Mouse (Mus musculus) ES-CJ7 (cell line): ENCODE data around the gene Slc17a3.

ENCODE experiments used
- DNase-seq: peaks from one replicate; pipeline ENCODE4 v3.0.0; 2011; ENCODE audit warnings: low read depth, low spot score

Slc17a3 gene

GRCm38 (mm10) chr13:23873141-23873540 lies 33.9 kb downstream of the Slc17a3 start:
- no peak for DNase-seq

DNA sequence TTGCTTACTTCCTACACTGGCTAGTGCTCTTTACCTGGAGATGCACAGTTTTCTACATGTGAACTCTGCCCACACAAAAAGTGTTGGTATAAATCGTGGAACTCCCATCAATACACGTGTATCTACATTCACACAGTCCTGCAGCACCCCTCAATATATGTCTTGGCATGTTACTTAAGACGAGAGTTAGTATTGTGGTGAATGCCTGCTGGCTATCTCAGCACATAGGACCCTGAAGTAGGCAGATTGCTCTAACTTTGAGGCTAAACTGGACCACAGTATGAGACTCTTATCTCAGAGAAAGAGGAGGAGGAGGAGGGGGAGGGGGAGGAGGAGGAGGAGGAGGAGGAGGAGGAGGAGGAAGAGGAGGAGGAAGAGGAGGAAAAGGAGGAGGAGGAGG lies 39.9 kb downstream of the Slc17a3 start:
- no peak for DNase-seq

GRCm38 (mm10) chr13:23879636-23880035 lies 40.4 kb downstream of the Slc17a3 start:
- no peak for DNase-seq

DNA sequence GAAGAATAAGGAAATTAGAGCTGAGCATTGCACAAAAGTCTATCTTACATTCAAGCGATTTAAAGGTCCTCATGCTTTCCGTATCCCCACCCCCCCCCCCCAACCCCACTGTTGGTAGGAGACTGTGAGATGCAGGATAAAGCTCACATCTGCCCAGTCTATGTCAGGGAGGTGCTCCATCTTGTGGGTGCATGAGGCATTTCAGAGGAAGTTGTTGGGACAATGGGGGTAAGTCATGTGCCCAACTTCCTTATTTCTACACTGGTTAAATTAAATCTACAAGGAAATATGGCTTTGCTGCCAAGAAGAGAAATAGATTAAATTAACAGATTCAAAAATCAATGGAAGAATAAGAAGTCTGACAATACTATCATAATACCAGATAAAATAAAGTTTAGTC lies 46.3 kb downstream of the Slc17a3 start:
- DNase-seq: peak; percentile 58

- DNase-seq: no peak
Observed at GRCm38 (mm10) chr13:23887026-23887725, 47.9 kb downstream of the Slc17a3 start.

GRCm38 (mm10) chr13:23889011-23889605 lies 49.9 kb downstream of the Slc17a3 start:
- DNase-seq: no peak

- no peak for DNase-seq
Observed at GRCm38 (mm10) chr13:23892592-23893268, 53.5 kb downstream of the Slc17a3 start.

DNA sequence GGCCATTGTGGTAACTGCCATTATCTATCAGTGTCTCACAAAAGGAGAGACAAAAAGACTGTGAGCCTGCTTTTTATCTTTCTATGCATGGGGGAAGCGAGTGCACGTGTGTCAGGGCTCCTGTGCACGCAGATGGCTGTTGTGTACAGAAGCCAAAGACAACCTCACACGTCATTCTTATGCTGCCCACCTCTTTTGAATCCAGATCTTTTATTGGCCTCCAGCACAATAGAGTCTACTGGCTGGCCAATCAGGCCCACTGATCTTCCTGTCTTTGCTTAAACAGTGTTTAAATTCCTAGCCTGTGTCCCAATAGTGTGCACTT lies 54.0 kb downstream of the Slc17a3 start:
- no peak for DNase-seq

DNA sequence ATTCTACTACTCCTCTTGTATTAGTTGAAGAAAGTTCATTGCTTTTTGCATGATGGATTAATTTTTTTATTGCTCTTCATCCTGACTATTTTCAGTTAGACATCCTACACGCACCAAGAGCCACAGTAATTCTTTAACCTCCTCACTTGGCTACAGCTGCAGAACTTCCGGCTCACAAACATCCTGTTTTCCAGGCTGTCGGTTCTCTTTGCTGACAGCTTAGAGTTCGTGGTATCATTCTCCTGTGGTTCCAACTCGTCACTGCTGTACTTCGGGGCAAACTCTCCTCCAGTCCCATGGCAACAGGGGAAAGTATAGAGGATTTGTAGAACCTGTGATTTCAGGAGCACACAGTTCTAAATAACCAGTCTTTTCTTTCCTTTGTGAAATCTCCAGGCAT lies 59.0 kb downstream of the Slc17a3 start:
- no peak for DNase-seq

- DNase-seq: no peak
Observed at GRCm38 (mm10) chr13:23906906-23907305, 67.7 kb downstream of the Slc17a3 start.

GRCm38 (mm10) chr13:23910121-23910520 lies 70.9 kb downstream of the Slc17a3 start:
- no peak for DNase-seq
